Mouse (Mus musculus): ENCODE measurements around the gene Dscaml1.

DNA sequence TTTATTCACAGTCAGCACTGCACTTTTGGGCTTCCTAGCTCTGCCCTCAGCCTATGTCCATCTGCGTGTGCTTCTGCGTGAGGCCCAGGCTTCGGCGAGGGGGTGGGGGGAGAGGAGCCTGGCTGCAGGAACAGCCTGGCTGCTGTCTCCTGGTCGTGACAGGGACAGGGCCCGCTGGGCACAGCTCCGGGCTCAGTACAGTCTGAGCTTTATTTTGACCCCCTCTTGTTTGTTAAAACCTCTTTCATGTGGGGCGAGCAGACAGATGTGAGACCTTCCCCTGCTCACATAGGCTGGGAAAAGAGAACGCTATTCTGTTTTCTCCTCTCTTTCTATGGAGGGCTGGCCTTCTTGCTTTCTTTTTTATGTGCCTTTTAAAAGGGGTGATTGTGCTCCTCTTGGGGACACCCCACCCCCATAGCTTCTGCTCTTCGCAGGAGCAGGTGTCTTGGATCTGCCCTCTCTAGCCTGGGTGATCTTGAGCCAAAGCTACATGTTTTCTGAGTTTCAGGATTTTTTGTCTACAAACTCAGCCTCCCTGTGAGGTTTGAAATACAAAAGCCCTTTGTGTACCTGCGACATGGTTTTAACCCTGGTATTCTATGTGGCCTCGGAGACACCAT is 60.9 kb downstream of the Dscaml1 start:
- TF ChIP-seq CTCF (IDR thresholded peaks at IDR 0.05; ENCODE audit: extremely low read depth, insufficient read depth, insufficient read length, insufficient replicate concordance) (no peak), POLR2A (IDR thresholded peaks at IDR 0.05; ENCODE audit: low read depth, low read length) (no peak)
